Mouse (Mus musculus) cerebral cortex, adult 2 months (tissue): Measurements from ENCODE around the gene BC017158.

ENCODE experiments used
- WGBS: fragments of 180-500 bp; shearing (Covaris S2); methylation state at CpG from one replicate; pipeline ENCODE4 v1.1.7; 2018; 5-methylcytosine and 5-hydroxymethylcytosine counted together

BC017158 gene

GRCm38 (mm10) chr7:128297617-128298480, at the start of gene BC017158:
BC017158 (minus strand) TSS chr7:128298170.
- WGBS = under 1% methylated on average over 47 of the region's 47 CpGs

- 84% methylated on average over 8 of the region's 8 CpGs for WGBS
Observed at GRCm38 (mm10) chr7:128346991-128347390, 49.0 kb upstream of the BC017158 start.

GRCm38 (mm10) chr7:128346522-128346921, 48.6 kb upstream of the BC017158 start:
- 63% methylated on average over 2 of the region's 2 CpGs for WGBS

GRCm38 (mm10) chr7:128345691-128346090, 47.7 kb upstream of the BC017158 start:
- 81% methylated on average over 6 of the region's 6 CpGs for WGBS

- 64% methylated on average over 6 of the region's 6 CpGs for WGBS
Observed at GRCm38 (mm10) chr7:128344928-128345653, 47.1 kb upstream of the BC017158 start.

GRCm38 (mm10) chr7:128344488-128344887, 46.5 kb upstream of the BC017158 start:
- 86% methylated on average over 7 of the region's 7 CpGs for WGBS

GRCm38 (mm10) chr7:128342691-128343090, 44.7 kb upstream of the BC017158 start:
- 85% methylated on average over 9 of the region's 10 CpGs for WGBS

GRCm38 (mm10) chr7:128340321-128340720, 42.4 kb upstream of the BC017158 start:
- WGBS = 84% methylated on average over 9 of the region's 9 CpGs

- 84% methylated on average over 1 of the region's 1 CpGs for WGBS
Observed at GRCm38 (mm10) chr7:128332896-128333295, 34.9 kb upstream of the BC017158 start.

- 73% methylated on average over 9 of the region's 9 CpGs for WGBS
Observed at GRCm38 (mm10) chr7:128330981-128331380, 33.0 kb upstream of the BC017158 start.

GRCm38 (mm10) chr7:128324977-128325376, 27.0 kb upstream of the BC017158 start:
- WGBS = 80% methylated on average over 1 of the region's 1 CpGs

GRCm38 (mm10) chr7:128321260-128321659, 23.3 kb upstream of the BC017158 start:
- 84% methylated on average over 7 of the region's 7 CpGs for WGBS

- 76% methylated on average over 2 of the region's 2 CpGs for WGBS
Observed at GRCm38 (mm10) chr7:128320219-128320816, 22.3 kb upstream of the BC017158 start.

- WGBS = 95% methylated on average over 7 of the region's 7 CpGs
Observed at GRCm38 (mm10) chr7:128319140-128319539, 21.2 kb upstream of the BC017158 start.

GRCm38 (mm10) chr7:128317011-128317410, 19.0 kb upstream of the BC017158 start:
- 78% methylated on average over 4 of the region's 4 CpGs for WGBS

- 85% methylated on average over 7 of the region's 7 CpGs for WGBS
Observed at GRCm38 (mm10) chr7:128314491-128314890, 16.5 kb upstream of the BC017158 start.

- WGBS = 92% methylated on average over 2 of the region's 2 CpGs
Observed at GRCm38 (mm10) chr7:128313601-128314000, 15.6 kb upstream of the BC017158 start.

- 81% methylated on average over 13 of the region's 13 CpGs for WGBS
Observed at GRCm38 (mm10) chr7:128312375-128313059, 14.5 kb upstream of the BC017158 start.

- WGBS = 76% methylated on average over 8 of the region's 8 CpGs
Observed at GRCm38 (mm10) chr7:128311811-128312210, 13.8 kb upstream of the BC017158 start.

- WGBS = 80% methylated on average over 3 of the region's 3 CpGs
Observed at GRCm38 (mm10) chr7:128311263-128311662, 13.3 kb upstream of the BC017158 start.

- WGBS = 48% methylated on average over 8 of the region's 8 CpGs
Observed at GRCm38 (mm10) chr7:128310229-128310688, 12.3 kb upstream of the BC017158 start.

GRCm38 (mm10) chr7:128309776-128310175, 11.8 kb upstream of the BC017158 start:
- 67% methylated on average over 1 of the region's 1 CpGs for WGBS
